Mouse (Mus musculus) liver, adult 2 months (tissue): ENCODE results near the gene Cfdp1.

Experiments used
- CTCF ChIP-seq: fragments of 200-500 bp; IDR thresholded peaks from 2 replicates; pipeline ENCODE4 v1.5.1; 2011; ENCODE audit warnings: low read depth, low read length, control low read depth
- POLR2A ChIP-seq: fragments of 200-500 bp; IDR thresholded peaks from 2 replicates; pipeline ENCODE4 v1.6.1; 2011; ENCODE audit warnings: low read length, control low read depth; ENCODE audit not compliant: insufficient read depth; ENCODE audit errors: extremely low read depth

GRCm38 (mm10) chr8:111735791-111736190 is 118.3 kb downstream of the Cfdp1 start:
- TF ChIP-seq CTCF (no peak), POLR2A (no peak)
